Mouse (Mus musculus): Measurements from ENCODE around the gene Trmu. TPM values are rescaled to one million over a fixed set of nuclear protein-coding genes. Genes with fewer than 3 reads are reported as not detected.

The Trmu gene
- polyA plus RNA-seq, 1 experiment from 2014 or later, result 38.3 TPM

GRCm38 (mm10) chr15:85903826-85904225 lies 24.7 kb downstream of the Trmu start:
- peaks cover 2% of the 10 kb centered on the region for H3K4me1 ChIP-seq (ENCODE audit: control insufficient read depth, insufficient read depth, low read length)
- no peaks in the 10 kb centered on the region for H3K9me3 ChIP-seq (ENCODE audit: control insufficient read depth, low read length)
- ATAC-seq (ENCODE audit: low FRiP score, low TSS enrichment), result no peak
- no peak overlapping the region for H3K9ac ChIP-seq (ENCODE audit: low read depth, low read length)
- WGBS, result 76% methylated on average over 8 of the region's 8 CpGs
- H3K4me3 ChIP-seq (ENCODE audit: low read length), result no peak overlapping the region
- peaks cover 4% of the 10 kb centered on the region; the same call in 1 of the 2 replicates for H3K36me3 ChIP-seq (ENCODE audit: control insufficient read depth, insufficient read depth, low read length)
- H3K27me3 ChIP-seq (ENCODE audit: control insufficient read depth, insufficient read depth, low read length), result no peaks in the 10 kb centered on the region
- H3K27ac ChIP-seq (ENCODE audit: low read depth, low read length), result no peak overlapping the region
- no peak overlapping the region for H3K4me2 ChIP-seq (replicated peaks; ENCODE audit: low read depth, low read length)

- Histone ChIP-seq H3K9ac (ENCODE audit: low read depth, low read length) (no peak overlapping the region), H3K4me1 (ENCODE audit: control insufficient read depth, insufficient read depth, low read length) (peaks cover 16% of the 10 kb centered on the region), H3K4me2 (replicated peaks; ENCODE audit: low read depth, low read length) (no peak overlapping the region), H3K27ac (ENCODE audit: low read depth, low read length) (0 out of 2 replicates have a peak overlapping the region, but pooled peaks have one; percentile 30), H3K27me3 (ENCODE audit: control insufficient read depth, insufficient read depth, low read length) (no peaks in the 10 kb centered on the region), H3K36me3 (ENCODE audit: control insufficient read depth, insufficient read depth, low read length) (no peaks in the 10 kb centered on the region), H3K4me3 (ENCODE audit: low read length) (no peak overlapping the region), H3K9me3 (ENCODE audit: control insufficient read depth, low read length) (no peaks in the 10 kb centered on the region; the same call in 1 of the 2 replicates)
- WGBS, result 80% methylated on average over 7 of the region's 7 CpGs
- ATAC-seq (ENCODE audit: low FRiP score, low TSS enrichment), result peak; percentile 68
Observed at GRCm38 (mm10) chr15:85908660-85909491, 29.8 kb downstream of the Trmu start.

GRCm38 (mm10) chr15:85909492-85909829 lies 30.3 kb downstream of the Trmu start:
- H3K4me2 ChIP-seq (replicated peaks; ENCODE audit: low read depth, low read length), result no peak overlapping the region
- peaks cover 16% of the 10 kb centered on the region for H3K4me1 ChIP-seq (ENCODE audit: control insufficient read depth, insufficient read depth, low read length)
- H3K4me3 ChIP-seq (ENCODE audit: low read length), result no peak overlapping the region
- no peaks in the 10 kb centered on the region for H3K36me3 ChIP-seq (ENCODE audit: control insufficient read depth, insufficient read depth, low read length)
- no peaks in the 10 kb centered on the region for H3K27me3 ChIP-seq (ENCODE audit: control insufficient read depth, insufficient read depth, low read length)
- H3K9ac ChIP-seq (ENCODE audit: low read depth, low read length), result no peak overlapping the region
- WGBS, result 59% methylated on average over 3 of the region's 3 CpGs
- ATAC-seq (ENCODE audit: low FRiP score, low TSS enrichment), result peak; percentile 14; the same call in 1 of the 2 replicates
- 0 out of 2 replicates have a peak overlapping the region, but pooled peaks have one; percentile 30 for H3K27ac ChIP-seq (ENCODE audit: low read depth, low read length)
- no peaks in the 10 kb centered on the region; the same call in 1 of the 2 replicates for H3K9me3 ChIP-seq (ENCODE audit: control insufficient read depth, low read length)

- H3K27ac ChIP-seq (ENCODE audit: low read depth, low read length), result no peak overlapping the region
- no peak overlapping the region for H3K9ac ChIP-seq (ENCODE audit: low read depth, low read length)
- H3K4me3 ChIP-seq (ENCODE audit: low read length), result no peak overlapping the region
- WGBS, result 22% methylated on average over 10 of the region's 10 CpGs
- H3K27me3 ChIP-seq (ENCODE audit: control insufficient read depth, insufficient read depth, low read length), result no peaks in the 10 kb centered on the region
- H3K4me2 ChIP-seq (replicated peaks; ENCODE audit: low read depth, low read length), result no peak overlapping the region
- peak; percentile 28; the same call in 1 of the 2 replicates for ATAC-seq (ENCODE audit: low FRiP score, low TSS enrichment)
- H3K36me3 ChIP-seq (ENCODE audit: control insufficient read depth, insufficient read depth, low read length), result no peaks in the 10 kb centered on the region
- no peaks in the 10 kb centered on the region; the same call in 1 of the 2 replicates for H3K9me3 ChIP-seq (ENCODE audit: control insufficient read depth, low read length)
- H3K4me1 ChIP-seq (ENCODE audit: control insufficient read depth, insufficient read depth, low read length), result peaks cover 16% of the 10 kb centered on the region
Observed at GRCm38 (mm10) chr15:85909931-85910330, 30.8 kb downstream of the Trmu start.

GRCm38 (mm10) chr15:85913605-85914004 lies 34.5 kb downstream of the Trmu start:
- 40% methylated on average over 2 of the region's 2 CpGs for WGBS
- H3K4me1 ChIP-seq (ENCODE audit: control insufficient read depth, insufficient read depth, low read length), result peaks cover 16% of the 10 kb centered on the region
- H3K4me3 ChIP-seq (ENCODE audit: low read length), result no peak overlapping the region
- no peaks in the 10 kb centered on the region for H3K36me3 ChIP-seq (ENCODE audit: control insufficient read depth, insufficient read depth, low read length)
- no peak for ATAC-seq (ENCODE audit: low FRiP score, low TSS enrichment)
- no peaks in the 10 kb centered on the region for H3K27me3 ChIP-seq (ENCODE audit: control insufficient read depth, insufficient read depth, low read length)
- no peak overlapping the region for H3K27ac ChIP-seq (ENCODE audit: low read depth, low read length)
- peaks cover 5% of the 10 kb centered on the region; the same call in 1 of the 2 replicates for H3K9me3 ChIP-seq (ENCODE audit: control insufficient read depth, low read length)
- H3K9ac ChIP-seq (ENCODE audit: low read depth, low read length), result no peak overlapping the region
- H3K4me2 ChIP-seq (replicated peaks; ENCODE audit: low read depth, low read length), result no peak overlapping the region

- 62% methylated on average over 8 of the region's 8 CpGs for WGBS
- peaks cover 3% of the 10 kb centered on the region; the same call in 1 of the 2 replicates for H3K36me3 ChIP-seq (ENCODE audit: control insufficient read depth, insufficient read depth, low read length)
Observed at GRCm38 (mm10) chr15:85919191-85919891, 40.2 kb downstream of the Trmu start.

GRCm38 (mm10) chr15:85919892-85920248 lies 40.8 kb downstream of the Trmu start:
- no peaks in the 10 kb centered on the region for H3K27me3 ChIP-seq (ENCODE audit: control insufficient read depth, insufficient read depth, low read length)
- no peaks in the 10 kb centered on the region for H3K4me1 ChIP-seq (ENCODE audit: control insufficient read depth, insufficient read depth, low read length)
- H3K9me3 ChIP-seq (ENCODE audit: control insufficient read depth, low read length), result peaks cover 5% of the 10 kb centered on the region; the same call in 1 of the 2 replicates
- 84% methylated on average over 8 of the region's 8 CpGs for WGBS
- no peak overlapping the region for H3K9ac ChIP-seq (ENCODE audit: low read depth, low read length)
- peaks cover 3% of the 10 kb centered on the region; the same call in 1 of the 2 replicates for H3K36me3 ChIP-seq (ENCODE audit: control insufficient read depth, insufficient read depth, low read length)
- H3K27ac ChIP-seq (ENCODE audit: low read depth, low read length), result no peak overlapping the region
- H3K4me3 ChIP-seq (ENCODE audit: low read length), result no peak overlapping the region
- ATAC-seq (ENCODE audit: low FRiP score, low TSS enrichment), result no peak
- no peak overlapping the region for H3K4me2 ChIP-seq (replicated peaks; ENCODE audit: low read depth, low read length)

More at GRCm38 (mm10) chr15:85919191-85919891, 40.2 kb downstream of the Trmu start:
- no peak overlapping the region for H3K27ac ChIP-seq (ENCODE audit: low read depth, low read length)
- no peaks in the 10 kb centered on the region for H3K4me1 ChIP-seq (ENCODE audit: control insufficient read depth, insufficient read depth, low read length)
- H3K9me3 ChIP-seq (ENCODE audit: control insufficient read depth, low read length), result peaks cover 5% of the 10 kb centered on the region; the same call in 1 of the 2 replicates
- H3K4me2 ChIP-seq (replicated peaks; ENCODE audit: low read depth, low read length), result no peak overlapping the region
- no peak overlapping the region for H3K4me3 ChIP-seq (ENCODE audit: low read length)
- no peak for ATAC-seq (ENCODE audit: low FRiP score, low TSS enrichment)
- no peak overlapping the region for H3K9ac ChIP-seq (ENCODE audit: low read depth, low read length)
- no peaks in the 10 kb centered on the region for H3K27me3 ChIP-seq (ENCODE audit: control insufficient read depth, insufficient read depth, low read length)

- Histone ChIP-seq H3K4me1 (ENCODE audit: control insufficient read depth, insufficient read depth, low read length) (no peaks in the 10 kb centered on the region), H3K9ac (ENCODE audit: low read depth, low read length) (no peak overlapping the region), H3K4me3 (ENCODE audit: low read length) (no peak overlapping the region), H3K27me3 (ENCODE audit: control insufficient read depth, insufficient read depth, low read length) (no peaks in the 10 kb centered on the region), H3K36me3 (ENCODE audit: control insufficient read depth, insufficient read depth, low read length) (peaks cover 8% of the 10 kb centered on the region; the same call in 1 of the 2 replicates), H3K27ac (ENCODE audit: low read depth, low read length) (no peak overlapping the region), H3K4me2 (replicated peaks; ENCODE audit: low read depth, low read length) (no peak overlapping the region), H3K9me3 (ENCODE audit: control insufficient read depth, low read length) (no peaks in the 10 kb centered on the region)
- WGBS, result 91% methylated on average over 11 of the region's 11 CpGs
- ATAC-seq (ENCODE audit: low FRiP score, low TSS enrichment), result no peak; the same call in 1 of the 2 replicates
Observed at GRCm38 (mm10) chr15:85921855-85922254, 42.7 kb downstream of the Trmu start.

- Histone ChIP-seq H3K27ac (ENCODE audit: low read depth, low read length) (no peak overlapping the region), H3K9ac (ENCODE audit: low read depth, low read length) (no peak overlapping the region), H3K9me3 (ENCODE audit: control insufficient read depth, low read length) (no peaks in the 10 kb centered on the region), H3K4me3 (ENCODE audit: low read length) (no peak overlapping the region), H3K36me3 (ENCODE audit: control insufficient read depth, insufficient read depth, low read length) (peaks cover 4% of the 10 kb centered on the region), H3K4me2 (replicated peaks; ENCODE audit: low read depth, low read length) (no peak overlapping the region), H3K4me1 (ENCODE audit: control insufficient read depth, insufficient read depth, low read length) (no peaks in the 10 kb centered on the region), H3K27me3 (ENCODE audit: control insufficient read depth, insufficient read depth, low read length) (no peaks in the 10 kb centered on the region)
- no peak for ATAC-seq (ENCODE audit: low FRiP score, low TSS enrichment)
- 90% methylated on average over 12 of the region's 12 CpGs for WGBS
Observed at GRCm38 (mm10) chr15:85928161-85928560, 49.0 kb downstream of the Trmu start.

Measured in kidney, embryonic 14.5 days (tissue).